Mouse (Mus musculus) liver, postnatal 0 days (tissue): Measurements from ENCODE around the gene Suv39h2. TPM values are rescaled to one million over a fixed set of nuclear protein-coding genes. Genes with fewer than 3 reads are reported as not detected.

Experiments used
- ATAC-seq: fragments of 200-750 bp; cut with Nextera tagmentation; 2 replicates; pipeline ENCODE4 v1.8.0; 2017; ENCODE audit warnings: mild to moderate bottlenecking, moderate library complexity
- DNase-seq: peaks from one replicate; pipeline ENCODE4 v3.0.0-alpha.2; 2016
- H3K27ac ChIP-seq: fragments of 300-500 bp; sonication (generic); 2 replicates; pipeline ENCODE4 v1.5.1; 2014; ENCODE audit warnings: antibody characterized with exemption, moderate library complexity, mild to moderate bottlenecking, low read depth
- H3K27me3 ChIP-seq: fragments of 300-500 bp; sonication (generic); 2 replicates; pipeline ENCODE4 v1.6.1; 2014; ENCODE audit warnings: low read length, control low read depth, mixed read lengths; ENCODE audit not compliant: insufficient read depth
- H3K36me3 ChIP-seq: fragments of 300-500 bp; sonication (generic); replicated peaks from 2 replicates; pipeline ENCODE4 v1.6.1; 2014; ENCODE audit warnings: mild to moderate bottlenecking, control low read depth, low read length, moderate library complexity, mixed read lengths; ENCODE audit not compliant: insufficient read depth
- H3K4me1 ChIP-seq: fragments of 300-500 bp; sonication (generic); 2 replicates; pipeline ENCODE4 v1.6.1; 2014; ENCODE audit warnings: antibody characterized with exemption, mild to moderate bottlenecking, control low read depth; ENCODE audit not compliant: insufficient read depth
- H3K4me2 ChIP-seq: fragments of 300-500 bp; sonication (generic); 2 replicates; pipeline ENCODE4 v1.6.1; 2014; ENCODE audit warnings: low read depth, mild to moderate bottlenecking, low read length, moderate library complexity, mixed read lengths
- H3K4me3 ChIP-seq: fragments of 300-500 bp; sonication (generic); 2 replicates; pipeline ENCODE4 v1.5.1; 2014; ENCODE audit warnings: low read depth, low read length
- H3K9ac ChIP-seq: fragments of 300-500 bp; sonication (generic); replicated peaks from 2 replicates; pipeline ENCODE4 v1.6.1; 2014; ENCODE audit warnings: mild to moderate bottlenecking, moderate library complexity
- H3K9me3 ChIP-seq: fragments of 300-500 bp; sonication (generic); 2 replicates; pipeline ENCODE4 v1.6.1; 2016; ENCODE audit warnings: mild to moderate bottlenecking, control low read depth, low read length, mixed read lengths
- CTCF ChIP-seq: sonication (generic); IDR thresholded peaks from 2 replicates; pipeline ENCODE4 v1.5.1; 2016; ENCODE audit warnings: antibody characterized with exemption, low read depth
- EP300 ChIP-seq: IDR thresholded peaks from 2 replicates; pipeline ENCODE4 v1.6.1; 2016; ENCODE audit warnings: antibody characterized with exemption, low read depth, mild to moderate bottlenecking
- WGBS: fragments of 180-500 bp; shearing (Covaris S2); extraction: QIAGEN DNeasy Blood & Tissue Kit; methylation state at CpG from one replicate; pipeline ENCODE4 v1.1.7; 2014; ENCODE audit not compliant: insufficient replicate concordance; 5-methylcytosine and 5-hydroxymethylcytosine counted together
- polyA plus RNA-seq: library from polyadenylated mRNA; unstranded; fragments of >200 nt; fragmentation: Nextera tagmentation; extraction: Ambion mirVana; gene quantifications from 2 replicates; pipeline ENCODE4 v1.2.1, GENCODE M21; 2015

Suv39h2 gene
- polyA plus RNA-seq = 2.3 and 2.5 TPM in 2 replicates

DNA sequence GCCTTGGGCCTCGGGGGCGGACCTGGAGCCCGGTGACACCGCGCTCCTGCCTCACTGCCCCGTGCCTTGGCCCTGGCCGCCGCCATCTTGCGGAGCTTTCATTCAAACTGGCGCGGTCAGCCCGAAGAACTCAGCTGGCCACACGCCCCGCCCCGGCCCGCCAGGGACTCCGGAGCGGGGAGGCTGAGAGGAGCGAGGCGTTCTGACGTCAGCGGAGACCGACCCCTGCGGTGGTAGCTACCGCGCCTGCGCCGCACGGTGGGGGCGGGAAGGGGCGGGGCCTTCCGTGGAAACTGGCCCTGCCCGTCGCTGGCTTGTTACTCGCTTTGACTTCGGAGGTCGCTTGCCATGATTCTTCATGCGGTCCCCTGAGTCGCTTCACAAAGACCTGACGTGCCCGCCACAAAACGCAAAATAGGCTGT is at the start of gene Suv39h2:
Gene Suv39h2, minus strand, starts transcription at position 171 of the 423 bp plus-strand sequence.
- ATAC-seq = peak; percentile 98
- Histone ChIP-seq H3K9ac (peak within 1 kb of the TSS; percentile 70), H3K4me3 (peak within 1 kb of the TSS; percentile 71), H3K9me3 (no peaks in the 10 kb centered on the region), H3K4me2 (peak within 1 kb of the TSS; percentile 96), H3K27me3 (no peaks in the 10 kb centered on the region), H3K27ac (peak within 1 kb of the TSS; percentile 75), H3K36me3 (no peaks in the 10 kb centered on the region), H3K4me1 (peaks cover 15% of the 10 kb centered on the region)
- TF ChIP-seq CTCF (no peak), EP300 (no peak)
- under 1% methylated on average over 42 of the region's 42 CpGs for WGBS
- DNase-seq = peak; percentile 98

DNA sequence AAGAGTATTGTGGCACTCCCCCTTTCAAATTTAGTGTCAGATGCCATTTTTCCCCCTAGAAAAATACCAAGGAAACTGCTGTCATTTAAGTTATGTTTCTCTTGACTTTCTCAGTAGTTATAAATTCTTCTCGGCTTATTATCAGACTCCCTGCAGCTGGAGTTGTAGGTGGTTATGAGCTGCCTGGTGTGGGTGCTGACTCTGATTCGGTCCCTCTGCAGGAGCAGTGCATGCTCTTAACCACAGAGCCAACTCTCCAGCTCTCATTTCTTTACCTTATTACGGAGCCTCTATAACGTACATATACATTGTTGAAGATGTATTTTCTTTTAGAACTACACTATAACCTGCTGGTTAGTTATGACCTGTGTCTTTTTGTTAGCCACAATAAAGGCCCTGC is 47.7 kb upstream of the Suv39h2 start:
- Histone ChIP-seq H3K9ac (no peak overlapping the region), H3K27ac (no peak overlapping the region), H3K36me3 (no peaks in the 10 kb centered on the region), H3K27me3 (no peaks in the 10 kb centered on the region), H3K4me3 (no peak overlapping the region), H3K4me1 (no peaks in the 10 kb centered on the region), H3K9me3 (no peaks in the 10 kb centered on the region), H3K4me2 (no peak overlapping the region)
- ATAC-seq (no peak), DNase-seq (no peak)
- 62% methylated on average over 4 of the region's 4 CpGs for whole genome bisulfite sequencing
- TF ChIP-seq CTCF (no peak), EP300 (no peak)

DNA sequence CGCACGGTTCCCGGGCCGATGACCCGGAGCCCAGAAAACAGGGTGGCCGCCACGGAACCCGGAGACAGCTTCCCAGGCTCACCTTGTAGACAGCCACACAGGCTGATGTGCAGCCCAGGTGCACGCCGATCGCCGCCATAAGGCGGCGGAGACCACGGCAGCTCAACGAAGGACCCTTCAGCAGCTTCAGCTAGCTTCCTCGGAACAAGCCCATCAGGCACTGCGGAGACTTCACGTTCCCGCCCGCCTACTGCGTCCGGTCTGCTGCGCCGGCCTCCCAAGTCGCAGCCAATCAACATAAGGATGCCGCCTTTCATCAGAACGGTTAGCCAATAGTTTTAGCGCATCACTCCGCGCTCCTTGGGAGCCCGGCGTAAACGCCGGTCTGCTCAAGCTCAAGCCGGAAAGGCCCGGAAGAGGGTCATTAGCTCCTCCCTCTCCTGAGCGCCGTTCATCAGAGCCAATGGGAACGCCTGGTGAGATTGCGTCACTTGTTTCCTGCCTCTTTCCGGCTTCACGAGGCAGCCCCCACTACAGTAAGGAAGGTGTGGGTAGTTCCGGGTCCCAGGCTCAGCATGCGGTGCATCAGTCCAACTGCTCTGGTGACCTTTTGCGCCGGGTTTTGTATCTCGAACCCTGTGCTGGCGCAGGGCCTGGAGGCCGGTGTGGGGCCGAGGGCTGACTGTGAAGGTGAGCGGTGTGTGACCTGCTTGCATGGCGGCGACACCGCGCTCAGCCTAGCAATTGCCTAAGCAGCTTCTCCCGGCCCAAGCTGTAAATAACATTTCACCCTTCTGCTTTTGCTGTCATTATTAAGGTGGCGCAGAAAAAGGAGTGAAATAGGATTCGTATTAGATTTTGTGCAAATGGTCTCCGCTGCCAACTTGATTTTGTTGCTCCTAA is 38.0 kb upstream of the Suv39h2 start, which contains the start of the genes Gm45902, Hspa14 and Cdnf:
Gene Gm45902, minus strand, starts transcription at position 239 of the 903 bp plus-strand sequence.
Gene Hspa14, minus strand, starts transcription at position 263 of the 903 bp plus-strand sequence.
Gene Cdnf, plus strand, starts transcription at position 479 of the 903 bp plus-strand sequence.
- WGBS = 2% methylated on average over 60 of the region's 60 CpGs
- TF ChIP-seq CTCF = no peak
- peak; percentile 88 for TF ChIP-seq EP300
- peak; percentile 99 for ATAC-seq

DNA sequence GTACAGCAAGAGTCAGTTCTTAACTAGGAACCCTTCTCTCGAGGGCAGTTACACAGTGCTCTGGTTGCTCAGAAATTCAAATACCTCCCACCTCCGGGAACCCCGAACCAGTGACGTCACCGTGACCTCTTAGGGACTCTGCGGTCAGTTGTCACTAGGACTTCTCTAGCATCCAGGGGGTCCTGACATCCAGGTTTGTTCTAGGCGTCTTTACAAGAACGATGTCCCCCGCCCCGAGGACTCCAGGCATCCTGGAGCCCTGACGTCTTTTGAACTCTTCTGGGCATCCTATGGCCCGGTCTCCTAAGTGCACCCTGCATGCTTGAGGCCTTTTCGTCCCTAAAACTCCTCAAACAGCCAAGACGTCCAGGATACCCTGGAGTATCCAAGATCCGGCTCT is 37.2 kb upstream of the Suv39h2 start:
- Histone ChIP-seq H3K27me3 (no peaks in the 10 kb centered on the region), H3K27ac (peak overlapping the region; percentile 84), H3K9ac (peak overlapping the region; percentile 81), H3K4me1 (peaks cover 3% of the 10 kb centered on the region), H3K4me2 (peak overlapping the region; percentile 82), H3K36me3 (peaks cover 30% of the 10 kb centered on the region), H3K4me3 (peak overlapping the region; percentile 83), H3K9me3 (no peaks in the 10 kb centered on the region)
- ATAC-seq (no peak), DNase-seq (peak; percentile 62)
- no peak for TF ChIP-seq CTCF
- no peak for TF ChIP-seq EP300
- WGBS = under 1% methylated on average over 15 of the region's 15 CpGs

More for the DNA sequence above, 38.0 kb upstream of the Suv39h2 start, which contains the start of the genes Gm45902, Hspa14 and Cdnf:
- DNase-seq = peak; percentile 95
- H3K36me3 ChIP-seq = peaks cover 27% of the 10 kb centered on the region
- no peaks in the 10 kb centered on the region for H3K9me3 ChIP-seq
- H3K4me3 ChIP-seq = peak within 1 kb of the TSS; percentile 83
- H3K4me1 ChIP-seq = peaks cover 3% of the 10 kb centered on the region
- H3K27ac ChIP-seq = peak within 1 kb of the TSS; percentile 94
- peak within 1 kb of the TSS; percentile 82 for H3K4me2 ChIP-seq
- H3K27me3 ChIP-seq = no peaks in the 10 kb centered on the region
- peak within 1 kb of the TSS; percentile 82 for H3K9ac ChIP-seq

DNA sequence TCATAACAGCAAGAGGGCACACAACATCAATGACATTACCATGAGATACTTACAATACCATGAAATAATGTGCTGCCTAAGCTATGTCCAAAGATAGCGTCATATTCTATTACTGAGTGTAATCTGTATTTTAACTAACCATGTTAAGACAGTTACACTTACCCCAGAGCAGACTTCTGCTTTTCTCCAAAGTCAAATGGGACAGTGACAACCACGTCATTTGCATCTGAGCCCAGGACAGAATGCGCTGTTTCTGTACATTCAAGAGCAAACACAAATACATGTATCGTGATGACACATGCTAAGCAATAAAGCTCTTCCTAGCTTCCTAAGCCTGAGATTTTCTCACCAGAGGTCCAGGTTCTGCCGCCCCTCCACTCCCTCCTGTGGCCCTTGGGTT is 26.1 kb upstream of the Suv39h2 start:
- 87% methylated on average over 5 of the region's 5 CpGs for WGBS
- no peaks in the 10 kb centered on the region for H3K9me3 ChIP-seq
- H3K4me1 ChIP-seq = no peaks in the 10 kb centered on the region
- no peak overlapping the region for H3K4me2 ChIP-seq
- ATAC-seq = no peak
- DNase-seq = no peak
- no peak overlapping the region for H3K27ac ChIP-seq
- H3K27me3 ChIP-seq = no peaks in the 10 kb centered on the region
- no peak overlapping the region for H3K9ac ChIP-seq
- H3K4me3 ChIP-seq = no peak overlapping the region
- peaks cover 65% of the 10 kb centered on the region for H3K36me3 ChIP-seq
- no peak for TF ChIP-seq CTCF
- no peak for TF ChIP-seq EP300

DNA sequence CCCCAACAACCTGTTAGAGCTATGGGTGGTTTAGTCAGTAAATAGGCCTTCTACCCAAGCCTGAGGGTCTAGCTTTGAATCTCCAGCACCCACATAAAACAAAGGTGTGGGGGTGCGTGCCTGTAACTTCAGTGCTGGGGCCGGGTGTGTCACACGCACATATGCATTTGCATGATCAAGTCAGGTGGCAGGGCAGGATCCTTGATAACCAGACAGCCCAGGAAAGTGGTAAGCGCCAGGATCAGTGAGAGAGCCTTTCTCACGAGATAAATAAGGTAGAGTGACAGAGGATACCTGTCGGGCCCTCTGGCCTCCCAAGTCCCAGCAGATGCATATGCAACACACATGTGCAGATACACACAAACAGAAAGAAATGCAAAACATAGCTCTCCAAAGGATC is 24.7 kb upstream of the Suv39h2 start:
- H3K27me3 ChIP-seq = no peaks in the 10 kb centered on the region
- no peak overlapping the region for H3K27ac ChIP-seq
- H3K4me3 ChIP-seq = no peak overlapping the region
- H3K36me3 ChIP-seq = peaks cover 68% of the 10 kb centered on the region
- no peak overlapping the region for H3K9ac ChIP-seq
- no peaks in the 10 kb centered on the region for H3K9me3 ChIP-seq
- TF ChIP-seq EP300 (no peak), CTCF (no peak)
- no peak overlapping the region for H3K4me2 ChIP-seq
- H3K4me1 ChIP-seq = no peaks in the 10 kb centered on the region
- no peak for DNase-seq
- ATAC-seq = no peak
- 73% methylated on average over 6 of the region's 6 CpGs for WGBS
